Mouse (Mus musculus) adrenal gland, postnatal 4 days (tissue): ENCODE results near the gene Atp8b3. TPM values are rescaled to one million over a fixed set of nuclear protein-coding genes. Genes with fewer than 3 reads are reported as not detected.

Source experiments
- total RNA-seq, 2 experiments: library from RNA; stranded (reverse); gene quantifications; 2 replicates each; pipeline ENCODE4 v1.2.3; 2021

Atp8b3 gene
- total RNA-seq, 2 experiments from 2014 or later: 0.50 to 0.82 TPM

Other genes with a start within 250 kb of the Atp8b3 start
- gene Rps15, start 246.7 kb downstream of the Atp8b3 start, total RNA-seq: 1,000 to 10,000 TPM; 1,413 to 1,504 TPM
- gene Apc2, start 243.1 kb downstream of the Atp8b3 start, total RNA-seq: 10 to 100 TPM in 1 of 2 experiments, 1 to 10 TPM in 1; 9.9 to 10.4 TPM
- 10 to 100 TPM; 30.8 to 31.2 TPM for gene 2310011J03Rik, start 218.6 kb downstream of the Atp8b3 start, total RNA-seq
- 1 to 10 TPM; 7.7 to 7.8 TPM for gene Pcsk4, start 209.6 kb downstream of the Atp8b3 start, total RNA-seq
- 10 to 100 TPM; 13.1 to 26.7 TPM for gene Reep6, start 209.2 kb downstream of the Atp8b3 start, total RNA-seq
- gene Adamtsl5, start 190.7 kb downstream of the Atp8b3 start, total RNA-seq: 10 to 100 TPM; 12.8 to 13.2 TPM
- gene Plk5, start 182.7 kb downstream of the Atp8b3 start, total RNA-seq: under 1 TPM in 1 of 2 experiments, not detected in 1; 0.36 TPM
- gene Mex3d, start 151.5 kb downstream of the Atp8b3 start, total RNA-seq: 10 to 100 TPM; 25.4 to 26.7 TPM
- 100 to 1,000 TPM; 142 to 147 TPM for gene Mbd3, start 139.6 kb downstream of the Atp8b3 start, total RNA-seq
- 100 to 1,000 TPM; 535 to 613 TPM for gene Uqcr11, start 132.3 kb downstream of the Atp8b3 start, total RNA-seq
- gene Tcf3, start 105.5 kb downstream of the Atp8b3 start, total RNA-seq: 100 to 1,000 TPM; 112 to 116 TPM
- not detected for gene Onecut3, start 44.3 kb downstream of the Atp8b3 start, total RNA-seq
- 10 to 100 TPM; 71.7 to 78.9 TPM for gene Rexo1, start 22.4 kb upstream of the Atp8b3 start, total RNA-seq
- 10 to 100 TPM; 14.2 to 16.5 TPM for gene Klf16, start 38.2 kb upstream of the Atp8b3 start, total RNA-seq
- gene Abhd17a, start 51.2 kb upstream of the Atp8b3 start, total RNA-seq: 100 to 1,000 TPM; 106 to 112 TPM
- 10 to 100 TPM; 49.5 to 51.8 TPM for gene Scamp4, start 63.7 kb upstream of the Atp8b3 start, total RNA-seq
- gene Adat3, start 63.8 kb upstream of the Atp8b3 start, total RNA-seq: 1 to 10 TPM; 4.0 to 4.9 TPM
- 1 to 10 TPM; 3.0 to 3.4 TPM for gene Gm49322, start 66.9 kb upstream of the Atp8b3 start, total RNA-seq
- gene Csnk1g2, start 83.7 kb upstream of the Atp8b3 start, total RNA-seq: 100 to 1,000 TPM; 169 to 173 TPM
- gene Btbd2, start 117.9 kb upstream of the Atp8b3 start, total RNA-seq: 10 to 100 TPM; 72.0 to 76.3 TPM
- 100 to 1,000 TPM; 126 to 134 TPM for gene Mknk2, start 139.0 kb upstream of the Atp8b3 start, total RNA-seq
- gene Mob3a, start 162.9 kb upstream of the Atp8b3 start, total RNA-seq: 10 to 100 TPM; 16.5 to 16.6 TPM
- gene Izumo4, start 163.1 kb upstream of the Atp8b3 start, total RNA-seq: 10 to 100 TPM; 18.3 to 24.9 TPM
- 100 to 1,000 TPM in 1 of 2 experiments, 10 to 100 TPM in 1; 98.9 to 114 TPM for gene Ap3d1, start 203.1 kb upstream of the Atp8b3 start, total RNA-seq
- 10 to 100 TPM; 81.2 to 83.2 TPM for gene Dot1l, start 216.1 kb upstream of the Atp8b3 start, total RNA-seq